Comparison of ENCODE assay signal across 8 mouse cellular contexts in genomic region chr17:85800357-85801078, GRCm38 (mm10).
DNase-seq lines count a peak whose midpoint lies in the region; ATAC-seq and TF ChIP-seq lines count a peak whose summit lies in the region.

No protein-coding gene starts in this region.

- 9% methylated on average over 44 of the region's 44 CpGs for WGBS in kidney, postnatal 0 days
- 11% methylated on average over 44 of the region's 44 CpGs for WGBS in embryonic facial prominence, embryonic 15.5 days
- WGBS in intestine, embryonic 15.5 days = 9% methylated on average over 44 of the region's 44 CpGs

- ATAC-seq in kidney, postnatal 0 days (replicated peaks; ENCODE audit: low FRiP score, low read depth) = peak; percentile 81
- peak; percentile 44 for ATAC-seq in embryonic facial prominence, embryonic 15.5 days (ENCODE audit: insufficient number of reproducible peaks, low FRiP score, low TSS enrichment, low read depth)
- ATAC-seq in intestine, embryonic 15.5 days = peak; percentile 59

- H3K27ac ChIP-seq in kidney, postnatal 0 days = peak overlapping the region; percentile 60; the same call in 1 of the 2 replicates
- peak overlapping the region; percentile 45 for H3K27ac ChIP-seq in embryonic facial prominence, embryonic 15.5 days (replicated peaks)
- H3K27ac ChIP-seq in intestine, embryonic 15.5 days = no peak overlapping the region
- H3K27ac ChIP-seq in layer of hippocampus, adult 2 months = no peak overlapping the region

- H3K27me3 ChIP-seq in kidney, postnatal 0 days (ENCODE audit: insufficient read depth, low read length) = peaks cover 46% of the 10 kb centered on the region
- peaks cover 30% of the 10 kb centered on the region for H3K27me3 ChIP-seq in embryonic facial prominence, embryonic 15.5 days
- H3K27me3 ChIP-seq in intestine, embryonic 15.5 days (replicated peaks) = peaks cover 55% of the 10 kb centered on the region

- peak; percentile 61 for DNase-seq in kidney, postnatal 0 days (ENCODE audit: low spot score)
- DNase-seq in kidney, postnatal 14 days = no peak
- peak; percentile 72 for DNase-seq in neural tube, embryonic 10.5 days (ENCODE audit: extremely low spot score, low spot score)
- DNase-seq in layer of hippocampus, adult 2 months (ENCODE audit: low spot score in 2 of 2) = no peak
- no peak for DNase-seq in right cerebral cortex, postnatal 36 days (ENCODE audit: low spot score in 2 of 2)
- no peak for DNase-seq in urinary bladder, adult 2 months (ENCODE audit: low spot score)

- peaks cover 10% of the 10 kb centered on the region; the same call in 1 of the 2 replicates for H3K4me1 ChIP-seq in kidney, postnatal 0 days (replicated peaks; ENCODE audit: insufficient read depth, low read length)
- peaks cover 15% of the 10 kb centered on the region for H3K4me1 ChIP-seq in embryonic facial prominence, embryonic 15.5 days
- peaks cover 13% of the 10 kb centered on the region for H3K4me1 ChIP-seq in intestine, embryonic 15.5 days (replicated peaks)

- TF ChIP-seq CTCF in kidney, postnatal 0 days (IDR thresholded peaks at IDR 0.05; ENCODE audit: low read depth) = no peak
- TF ChIP-seq CTCF in layer of hippocampus, adult 2 months (conservative IDR thresholded peaks at IDR 0.05) = no peak

- peak overlapping the region; percentile 37 for H3K4me3 ChIP-seq in kidney, postnatal 0 days (replicated peaks; ENCODE audit: low read depth, low read length)
- H3K4me3 ChIP-seq in embryonic facial prominence, embryonic 15.5 days (replicated peaks) = peak overlapping the region; percentile 51
- H3K4me3 ChIP-seq in intestine, embryonic 15.5 days (replicated peaks) = peak overlapping the region; percentile 40
- H3K4me3 ChIP-seq in layer of hippocampus, adult 2 months = no peak overlapping the region; the same call in 1 of the 2 replicates

- H3K36me3 ChIP-seq in kidney, postnatal 0 days (ENCODE audit: insufficient read depth, low read length) = no peaks in the 10 kb centered on the region
- H3K36me3 ChIP-seq in embryonic facial prominence, embryonic 15.5 days = no peaks in the 10 kb centered on the region
- H3K36me3 ChIP-seq in intestine, embryonic 15.5 days = no peaks in the 10 kb centered on the region

- H3K9ac ChIP-seq in kidney, postnatal 0 days (ENCODE audit: low read depth, low read length) = peak overlapping the region; percentile 51; the same call in 1 of the 2 replicates
- H3K9ac ChIP-seq in embryonic facial prominence, embryonic 15.5 days = peak overlapping the region; percentile 54
- peak overlapping the region; percentile 27; the same call in 1 of the 2 replicates for H3K9ac ChIP-seq in intestine, embryonic 15.5 days

- H3K9me3 ChIP-seq in kidney, postnatal 0 days (replicated peaks; ENCODE audit: low read length) = no peaks in the 10 kb centered on the region
- no peaks in the 10 kb centered on the region for H3K9me3 ChIP-seq in embryonic facial prominence, embryonic 15.5 days (replicated peaks)
- no peaks in the 10 kb centered on the region for H3K9me3 ChIP-seq in intestine, embryonic 15.5 days

- H3K4me2 ChIP-seq in kidney, postnatal 0 days (ENCODE audit: low read length) = peak overlapping the region; percentile 78
- H3K4me2 ChIP-seq in embryonic facial prominence, embryonic 15.5 days (replicated peaks) = peak overlapping the region; percentile 87
- peak overlapping the region; percentile 94 for H3K4me2 ChIP-seq in intestine, embryonic 15.5 days (replicated peaks)

Comparison
In these comparisons a context has a peak if more than half of its experiments do, and no peak if none do; other contexts are left out.
1. DNase-seq: peak in kidney, postnatal 0 days (single experiment) and neural tube, embryonic 10.5 days (single experiment); none in kidney, postnatal 14 days (single experiment), layer of hippocampus, adult 2 months (0 of 2), right cerebral cortex, postnatal 36 days (0 of 2) and urinary bladder, adult 2 months (single experiment).
2. H3K27ac ChIP-seq: peak in kidney, postnatal 0 days (single experiment) and embryonic facial prominence, embryonic 15.5 days (single experiment); none in intestine, embryonic 15.5 days (single experiment) and layer of hippocampus, adult 2 months (single experiment).
3. Peak in every context shown above with its lines, with median percentiles within 50 percentile points of each other: ATAC-seq, H3K4me2 ChIP-seq and H3K9ac ChIP-seq.